Mouse (Mus musculus) cerebellum, adult 9-11 months (tissue): ENCODE measurements around the gene Pim1.
"Not testable (repeated sequence)": the region's sequence is repeated elsewhere in the genome, so short reads cannot be mapped to it uniquely, and the experiment has no call there.

Experiments used
- DNase-seq: peaks from one replicate; pipeline ENCODE4 v3.0.0; 2022

The Pim1 gene

DNA sequence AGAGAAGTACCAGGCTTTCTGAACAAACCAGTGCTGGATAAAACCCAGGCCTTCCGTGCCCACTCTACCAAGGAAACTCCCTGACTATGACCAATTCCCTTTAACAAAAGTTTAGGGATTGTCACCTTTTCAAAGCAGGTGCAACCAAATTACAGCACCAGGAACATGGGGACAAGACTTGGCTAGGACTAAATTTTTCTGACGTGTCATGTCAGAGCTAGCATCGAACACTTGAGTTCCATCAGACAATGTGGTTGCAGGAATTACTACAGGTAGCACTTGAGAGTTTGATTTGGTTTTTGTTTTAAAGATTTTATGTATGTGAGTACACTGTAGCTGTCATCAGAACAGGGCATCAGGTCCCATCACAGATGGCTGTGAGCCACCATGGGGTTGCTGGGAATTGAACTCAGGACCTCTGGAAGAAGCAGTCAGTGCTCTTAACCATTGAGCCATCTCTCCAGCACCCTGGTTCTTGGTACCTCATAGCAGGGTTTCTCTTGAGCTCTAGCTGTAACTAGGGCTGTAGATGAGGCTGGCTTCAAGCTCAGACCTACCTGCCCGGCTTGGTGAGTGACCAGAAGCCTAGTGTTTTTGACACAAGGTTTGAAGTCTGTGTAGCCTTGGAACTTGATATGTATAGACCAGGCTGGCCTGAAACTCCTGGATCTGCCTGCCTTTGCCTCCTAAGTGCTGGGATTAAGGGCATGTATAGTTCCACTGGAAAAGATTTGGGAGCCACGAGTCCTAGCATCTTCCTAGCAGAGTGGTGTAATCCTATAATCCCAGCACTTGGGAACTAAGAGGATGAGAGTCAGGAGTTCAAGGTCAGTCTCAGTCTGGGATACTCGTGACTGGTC, 5.9 kb downstream of the Pim1 start:
- no peak for DNase-seq

DNA sequence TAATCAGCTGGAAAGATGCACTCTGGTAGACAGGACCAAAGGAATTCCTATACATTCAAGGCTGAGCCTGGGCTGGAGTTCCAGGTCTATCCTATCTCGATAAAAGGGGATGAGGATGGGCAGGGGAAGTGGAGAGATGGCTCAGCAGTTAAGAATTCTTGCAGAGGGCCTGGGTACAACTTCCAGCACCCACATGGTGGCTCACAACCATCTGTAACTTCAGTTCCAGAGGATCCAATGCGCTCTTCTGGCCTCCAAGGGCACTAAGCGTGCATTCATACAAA, 6.5 kb downstream of the Pim1 start:
- no peak for DNase-seq

DNA sequence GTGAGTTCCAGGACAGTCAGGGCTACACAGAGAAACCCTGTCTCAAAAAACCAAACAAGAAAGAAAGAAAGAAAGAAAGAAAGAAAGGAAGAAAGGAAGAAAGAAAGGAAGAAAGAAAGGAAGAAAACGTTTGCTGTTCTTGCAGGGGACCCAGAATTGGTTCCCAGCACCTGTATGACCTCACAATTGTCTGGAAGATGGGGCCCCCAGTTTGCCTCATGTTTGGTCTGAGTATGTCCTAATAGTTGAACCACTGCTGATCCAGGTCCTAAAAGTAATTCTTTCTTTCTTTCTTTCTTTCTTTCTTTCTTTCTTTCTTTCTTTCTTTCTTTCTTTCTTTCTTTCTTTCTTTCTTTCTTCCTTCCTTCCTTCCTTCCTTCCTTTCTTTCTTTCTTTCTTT, 6.9 kb downstream of the Pim1 start:
- DNase-seq = not testable (repeated sequence)

DNA sequence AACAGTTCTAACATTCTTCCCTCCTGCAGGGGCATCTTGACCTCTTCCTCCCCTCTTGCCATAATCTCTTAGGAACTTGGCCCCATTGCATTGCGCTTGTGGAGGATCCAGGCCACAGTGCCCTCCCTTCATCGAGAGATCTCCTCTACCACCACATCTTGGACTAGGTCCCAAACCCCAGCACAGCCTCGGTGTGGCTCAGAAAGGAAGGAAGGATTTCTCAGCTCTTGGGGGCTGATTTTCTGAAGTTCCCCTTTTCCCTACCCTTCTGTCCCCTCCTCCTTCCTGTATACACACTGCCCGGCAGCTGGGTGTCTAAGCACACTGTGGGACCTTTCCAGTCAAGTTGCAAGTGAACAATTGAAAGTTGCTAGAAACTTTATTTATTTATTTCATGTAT, 7.5 kb downstream of the Pim1 start:
- no peak for DNase-seq

GRCm38 (mm10) chr17:29498952-29499351, 8.4 kb downstream of the Pim1 start:
- not testable (repeated sequence) for DNase-seq

DNA sequence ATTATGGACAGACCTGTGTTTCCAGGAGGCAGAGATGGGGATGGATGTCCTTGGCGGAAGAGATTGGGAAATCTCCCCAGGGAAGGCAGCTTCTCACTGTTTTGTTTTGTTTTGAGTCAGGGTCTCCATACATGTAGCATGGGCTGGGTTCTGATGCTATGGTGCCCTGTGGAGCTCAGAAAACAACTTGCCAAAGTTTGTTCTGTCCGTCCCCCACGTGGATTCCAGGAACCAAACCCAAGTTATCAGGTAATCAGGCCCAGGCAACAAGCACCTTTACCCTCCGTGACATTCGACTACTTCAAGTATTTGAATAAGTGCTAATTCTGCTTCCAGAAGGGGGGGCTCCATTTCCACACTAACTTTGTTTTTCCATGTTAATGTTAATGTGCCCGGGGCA, 9.0 kb downstream of the Pim1 start:
- no peak for DNase-seq

DNA sequence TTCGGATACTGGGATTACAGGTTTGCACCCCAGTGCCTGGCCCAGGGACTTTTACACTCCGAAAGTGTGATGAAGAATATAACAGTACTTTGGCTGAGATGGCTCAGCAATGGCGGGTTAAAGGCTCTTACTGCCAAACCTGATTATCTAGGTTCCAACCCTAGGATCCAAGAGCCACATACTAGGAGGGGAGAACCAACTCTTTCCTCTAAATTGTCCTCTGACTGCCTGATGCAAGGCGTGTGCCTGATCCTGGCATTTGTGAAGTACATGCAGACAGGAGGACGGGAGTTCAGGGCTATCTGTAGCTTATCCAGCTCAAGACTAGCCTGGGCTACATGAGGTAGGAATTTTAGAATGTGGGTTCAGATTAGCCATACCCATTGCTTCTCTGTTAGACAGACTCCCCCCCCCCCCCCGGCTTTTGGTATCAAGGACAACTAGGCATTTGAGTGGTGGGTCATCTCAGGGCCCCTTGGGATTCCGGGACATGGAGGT, 9.7 kb downstream of the Pim1 start:
- no peak for DNase-seq

DNA sequence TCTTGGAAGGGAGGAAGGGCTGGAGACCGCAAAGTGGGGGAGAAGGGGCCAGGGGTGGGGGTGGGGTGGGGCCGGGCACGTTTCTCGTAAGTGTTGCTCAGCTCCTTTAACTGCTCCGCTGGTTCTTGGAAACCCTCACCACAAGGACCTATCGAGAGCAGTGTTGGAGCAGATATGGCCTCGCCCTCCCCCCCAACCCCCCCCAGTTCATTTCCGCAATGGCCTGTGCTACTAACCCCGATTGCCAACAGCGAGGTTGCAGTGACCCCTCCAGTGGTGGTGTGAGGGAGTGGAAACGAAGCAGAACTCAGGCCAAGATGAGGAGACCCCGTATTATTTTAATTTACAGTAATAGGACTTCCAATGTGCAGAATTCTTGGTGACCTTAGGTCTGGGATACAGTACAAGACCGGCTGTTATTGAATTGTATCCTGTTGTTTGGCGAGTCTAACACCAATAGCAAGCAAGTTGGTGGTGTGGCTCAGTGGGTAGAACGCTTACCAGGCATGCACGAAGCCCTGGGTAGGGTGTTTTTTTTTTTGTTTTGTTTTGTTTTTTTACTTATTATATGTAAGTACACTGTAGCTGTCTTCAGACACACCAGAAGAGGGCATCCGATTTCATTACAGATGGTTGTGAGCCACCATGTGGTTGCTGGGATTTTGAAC, 10.4 kb downstream of the Pim1 start:
- DNase-seq = no peak

- no peak for DNase-seq
These were observed 11.6 kb downstream of the Pim1 start for GRCm38 (mm10) chr17:29502005-29502668.

DNA sequence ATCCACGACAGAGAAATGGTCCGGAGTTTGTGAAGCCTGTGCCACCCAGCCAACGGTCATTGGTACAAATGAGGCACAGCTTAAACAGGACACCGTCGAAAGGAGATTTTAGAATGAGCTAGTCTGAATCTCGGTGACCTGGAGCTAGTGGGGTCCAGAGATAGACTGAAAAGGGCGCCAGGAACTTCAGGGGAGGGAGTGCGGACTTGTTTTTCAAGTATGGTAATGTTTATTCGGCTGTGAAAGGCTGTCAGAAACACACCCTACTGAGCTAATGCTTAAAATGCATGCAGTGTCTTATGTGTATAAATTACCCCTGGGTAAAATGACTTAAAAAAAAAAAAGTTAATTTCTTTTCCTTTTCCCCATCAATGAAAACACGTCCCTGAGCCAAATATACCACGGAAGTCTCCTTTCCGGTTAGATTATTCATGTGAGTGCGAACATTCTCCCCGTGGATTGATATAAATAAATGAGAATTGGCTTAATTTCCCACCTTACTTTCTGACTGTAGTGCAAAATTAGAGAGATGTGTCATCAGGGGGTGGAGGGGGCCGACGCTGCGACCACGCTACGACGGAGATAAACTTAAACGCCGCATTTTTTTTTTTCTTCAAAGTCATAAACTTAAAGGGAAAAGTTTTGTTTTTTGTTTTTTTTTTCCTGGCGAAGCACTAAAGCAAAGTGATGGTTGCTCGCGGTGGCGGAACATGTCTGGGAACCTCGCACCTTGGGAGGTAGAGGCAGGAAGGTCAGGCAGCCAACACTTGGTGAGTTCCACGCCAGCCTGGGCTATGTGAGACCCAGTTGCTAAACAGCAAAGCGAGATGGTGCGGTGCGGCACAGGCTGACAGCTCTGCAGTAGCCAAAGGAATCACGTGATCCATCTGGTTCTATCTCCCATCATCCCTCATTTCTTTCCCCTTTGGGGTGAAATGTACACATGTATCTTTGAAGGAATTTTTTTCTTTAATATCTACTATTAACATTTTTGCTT, 12.4 kb downstream of the Pim1 start:
- DNase-seq = no peak

- DNase-seq = no peak
These were observed 13.1 kb downstream of the Pim1 start for GRCm38 (mm10) chr17:29503700-29504099.

DNA sequence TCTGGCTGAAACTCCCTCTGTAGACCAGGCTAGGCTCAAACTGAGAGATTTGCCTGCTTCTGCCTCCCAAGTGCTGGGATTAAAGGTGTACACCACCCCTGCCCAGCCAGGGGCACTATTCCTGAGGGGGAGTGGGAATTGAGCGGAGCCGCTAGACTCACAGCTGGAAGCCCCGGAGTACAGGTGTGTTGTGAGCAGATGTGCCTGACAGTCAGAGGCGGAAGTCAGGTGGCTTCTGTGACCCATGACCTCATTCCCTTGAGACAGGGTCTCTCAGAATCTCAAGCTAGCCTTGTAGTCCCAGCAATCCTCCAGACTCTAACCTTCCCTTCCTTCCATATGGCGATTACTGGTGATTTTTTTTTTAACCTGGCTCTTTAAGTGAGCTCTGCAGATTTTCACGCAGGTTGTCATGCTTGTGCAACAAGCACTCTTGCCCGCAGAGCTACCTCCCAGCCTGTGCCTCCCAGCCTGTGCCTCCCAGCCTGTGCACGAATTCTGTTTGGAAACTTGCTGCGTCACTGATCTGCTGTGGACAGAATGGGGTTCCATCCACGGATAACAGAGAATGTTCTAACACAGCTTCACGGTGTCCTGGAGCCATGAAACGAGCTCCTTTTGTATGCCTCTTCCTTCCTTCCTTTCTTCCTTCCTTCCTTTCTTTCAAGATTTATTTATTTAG, 18.5 kb downstream of the Pim1 start:
- DNase-seq = no peak

DNA sequence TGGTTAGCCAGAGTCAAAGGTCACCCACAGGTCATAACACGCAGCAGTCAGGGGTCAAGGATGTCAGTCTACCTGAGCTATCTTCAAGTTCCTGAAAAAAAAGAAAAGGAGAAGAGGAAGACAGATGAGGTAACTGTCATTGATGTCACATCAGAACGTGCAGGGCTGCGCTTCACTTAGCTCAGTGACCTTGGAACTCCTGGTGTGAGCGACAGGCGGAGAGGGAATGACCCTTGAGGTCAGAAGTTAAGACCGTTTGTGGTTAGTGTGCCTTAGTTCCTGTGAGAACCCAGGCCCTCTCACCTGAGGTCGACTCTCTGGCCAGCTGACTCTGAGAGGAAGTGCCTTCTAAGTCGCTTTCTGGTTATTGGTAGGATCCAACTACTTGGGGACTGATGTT, 20.1 kb downstream of the Pim1 start:
- DNase-seq = no peak

GRCm38 (mm10) chr17:29513044-29513730, 22.6 kb downstream of the Pim1 start:
- no peak for DNase-seq

DNA sequence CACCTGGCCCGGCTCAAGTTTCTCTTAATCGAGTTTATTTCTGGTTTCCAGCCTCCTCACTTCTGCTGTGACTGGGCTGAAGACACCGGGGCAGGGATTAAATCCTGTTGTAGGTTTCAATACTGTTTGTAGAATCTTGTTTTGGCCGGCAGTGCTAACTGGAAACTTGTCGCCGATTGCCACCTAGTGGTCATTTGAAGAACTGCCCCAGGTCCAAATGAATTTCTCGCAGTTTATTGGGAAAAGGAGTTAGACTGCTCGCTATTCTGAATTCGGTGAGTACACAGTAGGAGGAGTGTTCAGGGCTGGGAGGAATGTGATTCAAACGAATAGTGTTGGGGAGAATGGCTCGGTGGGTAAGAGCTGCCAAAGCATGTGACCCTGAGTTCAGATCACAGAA, 23.9 kb downstream of the Pim1 start:
- DNase-seq = peak; percentile 75

DNA sequence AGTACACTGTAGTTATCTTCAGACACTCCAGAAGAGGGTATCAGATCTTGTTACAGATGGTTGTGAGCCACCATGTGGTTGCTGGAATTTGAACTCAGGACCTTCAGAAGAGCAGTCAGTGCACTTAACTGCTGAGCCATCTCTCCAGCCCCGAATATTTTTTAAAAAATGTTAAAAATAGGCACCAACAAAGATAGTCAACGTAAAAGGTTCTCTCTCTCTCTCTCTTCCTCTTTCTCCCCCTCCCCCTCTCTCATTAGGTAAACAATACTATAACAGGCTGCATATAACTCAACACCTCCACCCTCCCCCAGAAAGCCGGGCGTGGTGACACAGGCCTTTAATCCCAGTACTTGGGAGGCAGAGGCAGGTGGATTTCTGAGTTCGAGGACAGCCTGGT, 28.1 kb downstream of the Pim1 start:
- DNase-seq = not testable (repeated sequence)

DNA sequence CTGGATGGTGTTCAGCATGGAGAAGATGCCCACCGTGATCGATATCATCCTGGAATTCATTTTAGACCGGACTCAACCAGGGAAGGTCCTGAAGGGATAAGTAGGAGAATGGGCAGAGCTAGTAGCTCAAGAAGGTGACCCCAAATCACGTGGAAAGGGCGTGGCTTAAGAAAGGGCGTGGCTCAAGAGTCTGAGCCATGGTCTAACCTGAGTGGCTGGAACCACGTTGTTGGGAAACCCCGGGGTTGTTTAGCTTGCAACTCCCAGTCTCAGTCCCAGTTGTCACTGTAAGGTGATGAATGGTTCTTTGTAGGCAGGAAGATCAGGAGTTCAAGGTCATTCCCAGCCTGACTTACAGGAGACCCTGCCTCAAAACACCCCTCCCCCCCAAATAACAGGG, 29.2 kb downstream of the Pim1 start:
- no peak for DNase-seq

- no peak for DNase-seq
These were observed 35.1 kb downstream of the Pim1 start for GRCm38 (mm10) chr17:29525613-29526012.

DNA sequence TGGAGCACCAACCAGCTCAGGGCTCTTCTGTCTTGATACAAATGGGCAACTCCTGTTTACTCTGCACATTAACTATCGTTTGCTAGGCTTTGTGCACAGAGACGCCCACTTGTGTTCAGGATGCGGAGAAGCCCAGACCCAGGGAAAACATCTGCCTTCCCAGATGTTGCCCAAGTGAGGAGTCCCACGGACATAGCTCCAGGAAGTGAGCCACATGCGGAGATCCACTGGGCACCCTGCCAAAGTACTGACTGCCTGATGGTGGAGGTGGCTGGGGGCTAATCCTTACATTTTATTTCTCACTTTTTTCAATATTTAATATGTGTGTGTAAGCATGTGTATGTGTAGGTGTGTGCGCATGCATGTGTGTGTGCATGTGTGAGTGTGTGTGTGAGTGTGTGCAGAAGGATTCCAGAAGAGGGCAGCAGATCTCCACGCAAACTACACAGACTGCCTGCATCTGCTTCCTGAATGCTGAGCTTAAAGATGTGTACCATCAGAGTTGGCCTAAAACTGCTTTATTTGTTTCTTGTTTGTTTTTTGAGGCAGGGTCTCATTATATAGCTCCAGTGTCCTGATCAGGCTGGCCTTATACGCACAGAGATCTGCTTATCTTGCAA, 38.1 kb downstream of the Pim1 start:
- no peak for DNase-seq

DNA sequence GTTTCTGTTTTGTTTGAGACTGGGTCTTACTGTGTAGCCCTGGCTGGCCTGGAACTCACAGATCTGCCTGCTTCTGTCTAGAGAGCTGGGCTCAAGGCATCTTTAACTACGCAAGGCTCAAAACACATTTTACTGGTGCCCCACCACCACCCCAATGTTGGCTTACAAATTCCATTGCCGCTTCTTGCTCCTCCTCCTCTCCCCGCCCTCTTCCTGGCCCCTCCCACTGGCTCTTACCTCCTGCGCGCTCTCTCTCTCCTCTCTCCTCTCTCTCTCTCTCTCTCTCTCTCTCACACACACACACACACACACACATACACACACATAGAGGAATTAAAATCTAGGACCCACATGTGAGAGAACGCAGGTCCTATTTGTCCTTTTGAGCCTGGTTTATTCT, 40.0 kb downstream of the Pim1 start:
- DNase-seq = no peak

DNA sequence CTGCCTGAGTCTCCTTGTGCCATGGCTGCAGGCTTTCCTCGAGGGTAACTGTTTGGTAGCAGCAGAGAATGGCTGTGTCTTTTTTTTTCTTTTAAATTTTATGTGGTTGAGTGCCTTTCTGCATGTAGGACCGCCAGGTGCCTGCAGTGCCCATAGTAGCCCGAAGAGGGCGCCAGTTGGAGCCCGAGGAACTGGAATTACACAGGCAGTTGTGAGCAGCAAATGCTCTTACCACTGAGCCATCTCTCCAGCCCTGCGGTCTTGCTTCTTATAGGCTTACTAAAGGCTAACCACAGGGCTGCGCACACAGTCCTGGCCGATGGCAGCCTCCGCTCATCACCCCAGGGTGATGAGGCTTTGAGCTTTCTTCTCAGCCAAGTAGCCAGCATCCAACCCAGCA, 40.7 kb downstream of the Pim1 start:
- no peak for DNase-seq
